Mouse (Mus musculus): ENCODE measurements around the gene Frmd4a.

- no peak for TF ChIP-seq MAFK (IDR thresholded peaks at IDR 0.05; ENCODE audit: insufficient read depth, low read depth, low read length)
- no peak for TF ChIP-seq ZC3H11A (IDR thresholded peaks at IDR 0.05; ENCODE audit: borderline replicate concordance, low read depth, low read length)
- TF ChIP-seq HCFC1 (IDR thresholded peaks at IDR 0.05; ENCODE audit: borderline replicate concordance, insufficient read depth, low read length): no peak
Measured at GRCm38 (mm10) chr2:4190995-4191394, 173.5 kb downstream of the Frmd4a start.

Data from ES-E14 (cell line).